Mouse (Mus musculus): ENCODE measurements at regions not wholly inside any gene's neighbourhood (a gene's known extent, or its start where the extent isn't known, plus 50 kb on each side); places are given as distances from the start of the nearest gene placed in this dataset.
A peak's percentile ranks its signal among the peaks of the same experiment; 100 is the strongest.

DNA sequence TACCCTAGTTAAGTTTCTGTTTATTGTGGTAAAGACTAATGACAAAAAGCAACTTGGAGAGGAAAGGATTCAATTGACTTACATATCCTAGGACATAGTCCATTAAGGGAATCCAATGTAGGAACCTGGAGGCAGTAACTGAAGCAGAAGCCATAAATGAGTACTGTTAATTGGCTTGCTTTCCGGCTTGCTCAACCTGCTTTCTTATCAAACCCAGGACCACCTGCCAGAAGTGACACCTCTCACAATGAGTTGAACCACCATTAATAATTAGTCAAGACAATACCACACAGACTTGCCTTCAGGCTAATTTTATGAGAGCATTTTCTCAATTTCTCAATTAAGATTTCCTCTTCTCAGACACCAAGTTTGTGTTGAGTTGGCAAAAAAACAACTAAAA lies 148.8 kb downstream of the Ccser2 start:
- no peak for DNase-seq (ENCODE audit: low spot score in 2 of 2)

DNA sequence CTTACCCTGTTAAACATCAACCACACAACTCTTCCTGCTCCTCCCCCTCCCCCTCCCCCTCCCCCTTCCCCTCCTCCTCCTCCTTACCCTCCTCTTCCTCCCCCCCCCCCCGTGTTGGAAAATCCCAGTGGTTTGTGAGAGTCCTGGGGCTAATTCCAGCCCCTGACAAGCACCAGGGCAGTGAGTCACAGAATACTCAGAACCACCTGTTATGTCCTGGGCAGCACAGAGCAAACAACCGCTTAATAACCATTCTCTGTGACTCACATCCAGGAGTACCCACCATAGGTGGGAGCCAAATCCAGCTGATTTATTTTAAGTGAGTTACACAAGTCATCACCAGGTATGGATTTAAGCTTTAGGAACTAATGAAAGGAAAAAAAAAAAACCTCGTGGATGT lies 166.2 kb downstream of the Ccser2 start:
- DNase-seq (ENCODE audit: low spot score in 2 of 2) = no peak

DNA sequence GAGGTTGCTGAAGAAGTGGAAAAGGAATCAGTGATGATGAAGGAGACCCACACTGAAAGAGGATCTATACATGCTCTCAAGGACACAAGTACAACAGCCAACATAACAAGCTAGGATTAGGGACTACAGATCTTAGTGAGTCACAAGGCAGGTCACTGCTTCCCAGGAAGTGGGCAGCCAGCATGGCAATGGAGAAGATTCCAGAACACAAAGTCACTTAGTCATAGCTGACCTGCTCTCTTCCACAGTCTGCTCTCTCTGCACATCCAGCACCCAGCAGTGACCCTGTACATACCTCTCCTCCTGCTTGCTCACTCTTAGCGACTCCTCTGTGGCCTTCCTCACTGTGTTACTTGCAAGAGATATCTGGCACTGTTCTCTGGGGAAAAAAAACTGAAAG lies 168.8 kb downstream of the Ccser2 start:
- no peak for DNase-seq (ENCODE audit: low spot score in 2 of 2)

DNA sequence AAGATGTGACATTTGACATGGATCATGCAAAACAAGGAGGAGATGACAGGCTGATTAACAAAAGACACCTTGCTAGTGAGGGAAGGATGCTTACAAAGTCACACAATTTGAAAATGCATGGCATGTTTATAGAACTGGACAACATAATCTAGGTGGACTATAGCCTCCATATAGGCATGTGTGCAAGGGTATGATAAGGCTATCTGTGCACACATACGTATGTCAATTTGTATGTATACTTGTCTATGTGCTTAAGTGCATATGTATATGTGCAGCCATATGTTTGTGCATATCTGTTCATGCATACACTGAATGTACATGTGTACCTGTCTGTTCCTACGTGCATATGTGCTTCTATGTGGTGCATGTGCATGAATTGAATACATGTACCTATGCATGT lies 186.7 kb downstream of the Ccser2 start:
- no peak for DNase-seq (ENCODE audit: low spot score in 2 of 2)

DNA sequence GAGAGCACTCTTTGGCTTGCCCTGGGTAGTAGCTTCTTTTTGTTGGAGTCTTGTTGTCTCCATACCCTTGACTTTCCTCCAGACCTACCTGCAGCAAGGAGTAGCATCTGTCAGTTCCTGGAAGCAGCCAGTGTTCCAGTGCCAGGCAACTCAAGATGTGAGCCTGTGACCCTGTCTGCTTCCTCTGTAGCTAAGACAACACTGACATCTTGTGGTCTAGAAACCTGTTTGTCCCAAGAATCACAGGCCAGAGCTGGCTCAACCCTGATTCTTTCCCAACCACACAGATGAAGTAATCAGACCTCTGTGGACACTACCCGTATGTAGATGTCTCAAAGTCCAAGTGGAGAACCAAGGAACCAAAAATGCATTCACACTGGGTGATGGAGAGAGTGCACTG lies 189.6 kb downstream of the Ccser2 start:
- DNase-seq (ENCODE audit: low spot score in 2 of 2) = peak; percentile 14 to 44

DNA sequence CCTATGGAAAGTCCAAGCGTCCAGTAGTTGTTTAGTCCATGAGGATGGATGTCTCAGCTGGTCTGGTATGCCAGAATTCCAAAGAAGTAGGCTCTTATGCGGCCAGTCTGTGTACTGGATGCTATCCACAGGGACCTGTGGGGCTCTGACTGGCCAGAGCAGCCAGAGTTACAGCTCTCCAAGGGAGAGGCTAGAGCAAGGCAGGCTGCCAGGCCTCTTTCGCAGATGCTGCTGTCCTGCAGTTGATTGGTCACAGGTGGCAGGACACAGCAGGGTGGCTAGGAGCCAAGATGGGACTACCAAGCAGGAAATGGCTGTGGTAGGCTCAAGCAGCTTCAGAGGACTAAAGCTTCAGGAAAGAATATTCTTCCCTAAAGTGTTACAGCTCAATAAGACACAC lies 194.2 kb downstream of the Ccser2 start:
- DNase-seq (ENCODE audit: low spot score in 2 of 2) = no peak

DNA sequence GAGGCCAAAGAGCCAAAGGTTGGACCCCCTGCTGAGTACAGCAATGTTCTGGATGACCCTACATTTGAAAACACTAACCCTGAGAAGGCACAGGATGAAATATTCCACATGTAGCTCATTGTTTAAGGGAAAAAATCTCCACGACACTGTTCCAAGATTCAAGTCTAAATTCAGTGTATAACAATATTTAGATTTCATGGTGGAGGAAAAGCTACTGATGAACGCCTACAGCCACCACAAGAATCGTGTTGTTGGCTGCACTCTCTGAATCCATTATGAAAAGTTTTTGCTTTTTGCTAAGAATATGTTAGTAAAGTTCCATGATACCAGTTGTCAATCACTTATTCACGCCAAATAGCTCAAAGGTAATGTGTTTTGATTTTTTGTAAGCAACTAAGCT lies 204.2 kb downstream of the Ccser2 start:
- DNase-seq (ENCODE audit: low spot score in 2 of 2) = no peak

DNA sequence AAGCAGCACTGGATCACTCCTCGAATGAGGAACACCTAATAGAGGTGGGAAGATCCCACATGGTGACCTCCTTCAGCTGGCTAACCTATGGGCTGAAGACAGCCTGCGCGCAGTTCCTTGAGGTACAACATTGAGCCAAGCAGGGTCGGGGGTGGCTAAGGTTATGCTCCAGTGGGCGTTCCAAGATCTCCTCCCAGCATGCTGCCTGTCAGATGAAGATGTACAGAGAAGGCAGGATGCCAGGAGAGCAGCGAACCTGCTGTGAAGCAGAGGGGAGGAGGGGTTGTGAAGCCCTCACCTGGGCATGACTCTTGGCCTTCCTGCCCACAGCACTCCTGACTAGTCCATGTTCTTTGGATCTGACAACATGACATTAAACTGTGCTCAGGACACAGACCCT lies 212.5 kb downstream of the Ccser2 start:
- no peak for DNase-seq (ENCODE audit: low spot score in 2 of 2)

DNA sequence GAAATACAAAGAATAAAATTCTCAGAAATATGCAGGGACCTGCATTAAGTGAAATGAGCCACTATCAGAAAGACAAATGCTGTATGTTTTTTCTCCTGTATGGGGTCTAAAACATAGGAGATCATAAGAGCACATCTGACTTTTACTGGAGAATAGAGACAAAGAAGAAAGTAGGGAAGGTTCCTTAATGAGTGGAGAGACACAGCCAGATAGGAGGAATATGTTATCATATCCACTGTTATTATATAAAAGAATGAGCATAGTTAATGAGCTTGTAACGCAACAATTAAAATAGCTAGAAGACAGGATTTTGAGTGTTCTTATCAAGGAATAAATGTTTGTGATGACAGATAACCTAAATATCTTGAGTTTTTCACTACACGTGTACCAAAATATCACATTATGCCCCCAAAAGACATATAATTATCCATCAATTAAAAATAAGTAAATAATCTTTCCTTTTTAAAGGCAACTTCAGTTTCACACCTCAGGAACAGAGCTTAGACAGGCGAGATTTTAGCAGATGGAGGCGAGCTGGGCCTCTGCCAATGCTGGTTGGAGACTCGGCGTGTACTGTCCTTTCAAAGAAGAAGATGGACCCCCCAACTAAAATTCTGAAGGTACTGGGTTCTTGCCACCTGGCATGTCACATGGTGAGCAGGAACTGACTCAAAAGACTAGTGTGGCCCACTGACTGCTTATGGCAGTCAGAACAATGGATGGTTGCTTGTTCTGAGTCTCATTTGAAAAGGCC lies 220.3 kb downstream of the Ccser2 start:
- DNase-seq (ENCODE audit: low spot score in 2 of 2) = peak; percentile 13 to 37

DNA sequence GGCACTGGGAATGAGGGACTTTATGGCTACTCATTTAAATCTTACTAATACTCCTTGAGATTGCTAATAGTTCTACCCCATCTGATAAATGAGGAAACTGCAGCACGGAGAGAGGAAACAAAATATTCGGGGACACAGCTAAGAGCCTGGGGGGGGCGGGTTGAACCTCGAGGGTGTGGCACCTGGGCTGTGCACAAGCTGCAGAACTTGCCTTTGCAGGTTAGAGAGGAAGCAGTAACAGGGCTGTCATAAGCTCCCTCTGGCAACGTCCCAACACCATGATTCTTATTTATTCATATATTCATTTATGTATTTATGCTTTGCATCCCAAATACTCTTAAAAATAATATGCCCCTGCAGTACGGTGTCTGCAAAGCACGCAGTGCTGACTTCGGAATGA lies 237.5 kb downstream of the Ccser2 start:
- DNase-seq (ENCODE audit: low spot score in 2 of 2) = no peak

DNA sequence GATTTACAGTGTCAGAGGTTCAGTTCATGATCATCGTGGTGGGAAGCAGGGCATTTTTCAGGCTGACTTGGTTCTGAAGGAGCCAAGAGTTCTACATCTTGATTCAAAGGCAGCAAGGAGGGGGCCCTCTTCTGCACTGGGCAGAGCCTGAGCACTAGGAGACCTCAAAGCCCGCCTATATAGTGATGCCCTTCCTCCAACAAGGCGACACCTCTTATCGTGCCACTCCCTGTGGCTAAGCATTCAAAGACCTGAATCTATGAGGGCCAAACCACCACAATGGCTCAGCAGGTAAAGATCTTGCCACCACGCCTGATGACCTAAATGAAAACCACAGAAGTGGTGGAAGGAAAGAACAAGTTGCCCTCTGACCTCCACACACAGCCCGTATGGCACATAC lies 242.5 kb downstream of the Ccser2 start:
- no peak for DNase-seq (ENCODE audit: low spot score in 2 of 2)

DNA sequence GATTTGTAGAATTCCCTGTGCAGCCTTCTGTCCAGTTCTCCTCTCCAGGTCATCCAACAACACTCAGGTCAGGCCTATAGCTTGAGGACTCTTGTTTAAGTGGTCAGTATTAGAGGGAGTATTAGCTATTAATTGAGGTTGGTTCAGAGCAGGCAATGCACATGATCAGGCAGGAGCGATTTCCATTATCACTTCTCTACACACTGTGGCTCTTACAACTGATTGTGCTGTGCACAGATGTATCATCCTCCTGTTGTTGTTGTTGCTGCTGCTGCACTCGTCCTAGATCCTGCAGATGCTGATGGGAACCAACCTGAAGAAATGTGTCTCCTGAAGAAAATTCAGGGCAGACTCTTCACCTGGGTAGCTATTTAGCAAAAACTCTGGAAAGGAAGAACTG lies 252.9 kb downstream of the Ccser2 start:
- no peak for DNase-seq (ENCODE audit: low spot score in 2 of 2)

DNA sequence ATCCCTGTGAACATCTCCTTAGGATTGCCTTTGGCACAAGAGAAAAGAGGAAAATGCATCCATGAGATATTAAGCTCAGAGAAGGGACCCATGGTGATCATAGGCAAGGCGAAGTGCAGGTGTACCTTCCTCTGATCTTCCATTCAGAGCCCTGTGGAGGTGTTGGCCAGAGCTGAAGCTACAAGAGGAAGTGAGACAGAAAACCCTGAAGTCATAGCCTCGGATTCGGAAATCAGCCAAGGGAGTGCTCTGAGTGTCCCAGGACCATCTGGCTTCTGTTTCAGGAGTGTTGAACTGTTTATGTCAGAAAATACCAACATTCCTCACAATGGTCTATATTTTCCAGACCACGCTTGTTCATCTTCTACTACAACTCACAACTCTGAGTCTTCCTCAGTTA lies 271.6 kb downstream of the Ccser2 start:
- no peak for DNase-seq (ENCODE audit: low spot score in 2 of 2)

DNA sequence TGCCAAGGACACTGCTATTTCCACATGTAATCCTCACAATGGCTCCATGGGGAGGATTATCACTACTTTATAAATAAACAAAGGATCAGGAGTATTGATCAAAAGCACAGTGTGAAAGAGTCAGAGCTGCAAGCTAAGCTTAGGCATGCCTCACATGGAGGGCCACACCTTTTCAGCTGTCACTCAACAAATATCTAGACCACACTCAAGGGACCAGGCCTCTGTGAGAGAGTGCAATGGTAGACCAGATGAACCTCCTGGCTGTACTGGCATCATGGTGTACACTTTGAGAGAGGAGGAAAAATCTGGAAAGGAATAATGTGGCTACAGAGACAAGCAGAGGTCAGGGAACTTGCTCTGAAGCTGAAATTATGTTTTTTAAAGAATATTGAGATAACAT lies 276.6 kb downstream of the Ccser2 start:
- DNase-seq (ENCODE audit: low spot score in 2 of 2) = no peak

DNA sequence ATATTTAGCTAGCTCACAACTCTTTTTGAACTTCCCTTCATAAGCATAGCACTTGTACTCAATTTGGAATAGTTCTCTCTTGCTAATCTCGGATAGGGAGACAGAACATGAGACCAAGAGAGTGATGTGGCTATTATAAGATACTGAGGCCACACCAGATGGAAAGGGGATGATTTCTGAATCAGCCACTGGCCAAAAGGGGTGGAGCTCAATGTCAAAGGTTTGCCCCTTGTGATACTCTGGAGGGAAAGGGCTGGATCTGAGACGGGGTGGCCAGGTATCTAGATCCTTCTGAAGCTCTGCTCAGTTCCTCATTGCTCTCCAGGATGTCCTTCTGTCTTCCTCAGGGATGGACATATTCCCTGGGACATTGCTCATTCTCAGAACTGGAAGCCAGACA lies 277.6 kb downstream of the Ccser2 start:
- DNase-seq (ENCODE audit: low spot score in 2 of 2) = no peak

DNA sequence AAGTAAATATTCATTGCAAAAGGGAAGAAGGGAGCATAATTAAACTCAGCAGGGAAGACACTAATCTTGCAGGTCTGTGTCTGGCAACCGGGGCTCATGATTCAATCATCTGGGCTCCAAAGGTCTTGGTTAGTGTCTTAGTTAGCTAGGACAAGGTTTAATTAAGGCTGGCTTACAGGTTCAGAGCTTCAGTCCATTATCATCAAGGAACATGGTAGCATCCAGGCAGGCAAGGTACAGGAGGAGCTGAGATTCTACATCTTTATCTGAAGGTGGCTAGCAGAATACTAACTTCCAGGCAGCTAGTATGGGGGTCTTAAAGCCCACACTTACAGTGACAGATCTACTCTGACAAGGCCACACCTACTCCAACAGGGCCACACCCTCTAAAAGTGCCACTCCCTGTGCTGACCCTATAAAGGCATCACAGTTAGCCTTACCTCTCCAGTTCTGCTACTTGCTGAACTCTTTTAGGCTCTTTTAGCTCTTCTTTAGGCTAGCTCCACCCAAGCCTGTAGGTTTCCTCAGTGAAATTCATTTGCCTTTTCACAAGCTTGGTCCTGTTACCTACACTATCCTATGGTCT lies 309.8 kb downstream of the Ccser2 start:
- DNase-seq (ENCODE audit: low spot score in 2 of 2) = no peak

DNA sequence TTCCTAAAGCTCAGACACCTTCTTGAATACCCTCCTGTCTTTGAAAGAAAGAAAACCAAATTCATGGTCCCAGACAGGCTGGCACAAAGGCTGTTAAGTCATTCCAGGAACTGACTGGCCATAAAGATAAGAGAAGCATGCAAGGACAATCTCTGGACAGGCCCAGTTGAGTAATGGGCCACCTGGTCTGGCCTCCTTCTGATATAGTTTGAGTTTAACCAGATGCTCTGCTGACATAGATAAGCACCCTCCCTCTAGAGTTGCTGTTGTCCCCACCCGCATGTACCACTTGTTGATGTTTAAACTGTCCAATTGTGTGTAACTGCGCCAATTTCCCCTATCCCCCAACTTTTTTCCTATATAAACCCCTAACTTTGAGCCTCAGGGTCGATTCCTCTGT lies 310.4 kb downstream of the Ccser2 start:
- no peak for DNase-seq (ENCODE audit: low spot score in 2 of 2)

DNA sequence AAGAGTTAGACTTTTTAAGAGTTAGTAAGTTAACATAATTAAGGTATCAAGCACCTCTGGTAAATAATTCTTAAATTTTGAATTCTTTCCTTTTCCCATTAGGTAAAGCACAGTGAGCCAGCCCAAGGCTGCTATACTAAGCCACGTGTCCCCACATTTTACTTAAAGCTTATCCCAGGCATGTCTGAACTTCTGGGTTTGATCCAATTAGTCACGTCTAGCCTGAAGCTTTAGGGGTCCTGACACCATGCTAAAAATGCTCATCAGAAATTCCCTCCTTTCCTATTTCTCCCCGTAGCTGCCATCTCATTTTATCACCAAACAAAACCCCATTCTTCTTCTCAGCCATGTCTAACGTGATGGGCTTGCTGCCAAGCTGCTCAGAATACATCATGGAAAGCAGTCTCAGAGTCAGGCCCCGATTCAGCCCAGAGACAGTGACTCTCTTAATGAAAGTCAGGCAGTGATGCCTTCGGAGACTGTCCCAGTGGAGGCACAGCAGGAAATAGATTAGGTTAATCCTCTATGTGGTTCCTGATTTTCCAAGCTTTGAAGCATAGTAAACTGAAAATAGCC lies 315.5 kb downstream of the Ccser2 start:
- peak; percentile 19 to 29 for DNase-seq (ENCODE audit: low spot score in 2 of 2)

DNA sequence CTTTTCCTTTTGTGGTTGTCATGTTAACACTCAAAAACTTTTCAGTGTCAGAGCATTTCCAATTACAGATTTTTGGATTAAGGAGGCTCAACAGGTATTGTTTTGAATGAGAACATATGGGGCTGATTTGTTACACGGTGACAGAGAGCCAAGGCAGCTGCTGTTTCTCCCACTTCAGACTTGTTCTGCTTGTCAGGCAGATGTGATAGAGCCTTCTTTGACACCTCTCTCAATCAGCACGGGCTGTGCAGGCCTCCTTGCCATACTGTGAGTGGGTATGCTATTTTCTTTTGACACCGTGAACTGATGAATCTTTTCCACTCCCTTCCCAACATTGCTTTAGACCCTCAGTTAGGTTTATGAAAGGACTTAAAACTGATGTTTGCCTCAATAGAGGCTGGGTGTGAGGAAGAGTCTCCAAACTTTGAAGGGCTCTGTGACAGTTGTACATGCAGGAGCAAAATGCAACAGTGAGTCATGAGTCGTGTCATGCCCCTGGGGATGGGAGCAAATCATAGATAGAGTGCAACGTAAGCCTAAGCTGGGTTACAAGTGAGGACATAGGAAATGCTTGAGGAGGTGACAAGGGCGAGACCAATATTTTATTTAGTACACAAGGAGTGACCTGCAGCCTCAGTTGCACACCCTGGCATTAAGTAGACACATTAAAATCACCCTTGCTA lies 317.4 kb downstream of the Ccser2 start:
- DNase-seq (ENCODE audit: low spot score in 2 of 2) = no peak

DNA sequence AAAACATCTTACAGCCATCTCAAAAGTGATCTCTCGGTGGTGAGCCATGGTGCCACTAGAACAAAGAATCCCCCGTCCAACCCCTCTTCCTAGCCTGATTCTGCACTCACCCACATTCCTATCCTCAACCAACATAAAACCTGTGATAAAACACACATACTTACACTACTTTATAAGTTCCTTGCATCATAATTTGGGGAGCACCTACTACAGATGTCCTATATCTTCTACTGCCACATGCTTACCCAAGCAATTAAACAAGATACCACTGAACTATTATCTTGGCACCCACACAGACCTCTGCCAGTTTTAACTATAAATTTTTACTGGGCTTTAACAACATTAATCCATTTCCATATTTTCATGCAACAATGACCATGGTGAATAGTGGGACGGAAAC lies 321.9 kb downstream of the Ccser2 start:
- no peak for DNase-seq (ENCODE audit: low spot score in 2 of 2)

DNA sequence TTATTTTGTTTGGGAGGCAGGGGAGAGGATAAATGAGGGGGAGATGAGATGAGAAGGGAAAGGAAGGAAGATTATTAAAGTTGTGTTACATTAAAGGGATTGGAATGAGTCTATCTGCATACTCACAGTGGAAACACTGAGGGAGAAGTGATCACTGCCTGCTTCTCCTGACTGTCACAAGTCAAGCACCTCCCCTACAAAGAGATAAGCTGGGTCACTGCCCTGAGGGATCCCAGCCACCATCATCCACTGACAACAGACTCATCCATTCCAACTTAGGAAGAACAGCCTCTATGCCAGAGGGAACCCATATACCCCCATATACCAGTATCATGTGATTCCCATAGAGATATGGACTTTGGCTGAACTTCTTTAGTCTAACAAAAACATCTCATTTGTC lies 322.3 kb downstream of the Ccser2 start:
- DNase-seq (ENCODE audit: low spot score in 2 of 2) = no peak

DNA sequence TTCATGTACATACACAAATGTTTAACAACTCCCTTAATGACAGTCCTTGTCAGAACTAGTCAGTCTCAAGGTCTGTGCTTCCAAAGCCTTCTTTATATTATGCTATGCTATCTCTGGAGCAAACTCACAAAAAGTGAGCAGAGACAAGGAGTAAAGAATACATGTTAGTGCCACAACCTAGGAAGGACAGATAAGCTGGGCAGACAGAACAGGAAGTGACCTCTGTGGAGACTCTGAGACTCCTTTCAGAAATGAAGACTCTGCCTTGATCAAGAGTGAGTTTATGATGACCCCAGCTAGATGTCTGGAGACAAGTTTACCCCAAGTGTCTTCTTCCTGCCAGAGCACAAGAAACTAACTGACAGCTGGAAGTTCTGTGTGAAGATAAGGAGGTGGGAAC lies 343.8 kb downstream of the Ccser2 start:
- no peak for DNase-seq (ENCODE audit: low spot score in 2 of 2)

Measured in layer of hippocampus, postnatal 10 days (tissue).